Mouse (Mus musculus): ENCODE results near the gene Afap1.

- no peak for TF ChIP-seq CTCF (IDR thresholded peaks at IDR 0.05; ENCODE audit: extremely low read depth, insufficient read depth, low read length)
- no peak for TF ChIP-seq POLR2A (IDR thresholded peaks at IDR 0.05; ENCODE audit: extremely low read depth, insufficient read depth, low read length)
These were observed 19.7 kb upstream of the Afap1 start for GRCm38 (mm10) chr5:35873382-35873781.
